ENCODE assay signal across 29 mouse cellular contexts in the genomic region with DNA sequence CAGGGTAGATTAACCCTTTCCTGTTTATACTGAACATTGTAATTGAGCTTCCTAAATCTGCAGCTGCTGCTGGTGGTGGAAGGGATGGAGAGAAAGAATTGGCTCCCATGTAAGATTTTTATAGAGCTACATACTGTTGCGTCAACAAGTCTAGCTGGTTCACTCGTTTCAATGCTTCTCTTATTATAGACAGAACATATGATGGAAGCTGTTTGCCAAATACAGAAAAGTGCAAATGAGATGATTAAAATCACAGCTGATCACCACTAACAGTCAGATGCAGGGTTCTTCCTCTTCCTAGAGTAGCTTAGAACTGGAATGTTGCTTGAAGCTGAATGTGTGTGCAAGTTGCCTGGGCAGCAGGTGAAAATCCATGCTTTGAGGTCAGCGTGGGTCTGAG.
DNase-seq lines count a peak whose midpoint lies in the region; ATAC-seq lines count a peak whose summit lies in the region.
"Had no signal": no experiment of that assay in that cellular context is flagged by ENCODE, and none has a peak within 500 bp of the region (broad histone marks: within the 10 kb centered on the region; RNA-seq: fewer than 3 reads in every experiment).

No protein-coding gene starts in this region.

- DNase-seq in forebrain, embryonic 11.5 days (ENCODE audit: low spot score), result no peak
- DNase-seq in frontal cortex, postnatal 14 days (ENCODE audit: low spot score in 2 of 2), result no peak
- no peak for DNase-seq in limb, embryonic 10.5 days (ENCODE audit: low spot score)
- peak; percentile 74 for DNase-seq in telencephalon, adult 2 months (ENCODE audit: low read depth, low spot score)
- no peak for DNase-seq in adrenal gland, postnatal 14 days
- DNase-seq: adrenal gland, adult 8-10 months; adrenal gland, postnatal 36 days; cerebellum, adult 11-12 months; cerebellum, adult 8-10 months; cerebellum, postnatal 10 days; cerebellum, postnatal 36 days; embryo, embryonic 11 days; gastrocnemius, postnatal 25 days; heart, adult 18-20 months; heart, postnatal 10 days; heart, postnatal 36 days; kidney, adult 11 months had no signal

- no peak for ATAC-seq in forebrain, embryonic 15.5 days (replicated peaks)
- no peak for ATAC-seq in forebrain, embryonic 11.5 days (replicated peaks; ENCODE audit: low FRiP score)
- peak; percentile 89 for ATAC-seq in frontal cortex, adult (ENCODE audit: low TSS enrichment)
- no peak for ATAC-seq in limb, embryonic 12.5 days (ENCODE audit: insufficient number of reproducible peaks, insufficient read depth, low FRiP score, low TSS enrichment, low read depth)
- ATAC-seq: activated CD4-positive, CD25-positive, alpha-beta regulatory T cell, adult 4 months; CD4-positive, CD25-positive, alpha-beta regulatory T cell, adult 4 months; hindbrain, embryonic 16.5 days; intestine, embryonic 15.5 days had no signal

- no peak overlapping the region for H3K4me3 ChIP-seq in forebrain, embryonic 15.5 days
- no peak overlapping the region for H3K4me3 ChIP-seq in forebrain, embryonic 11.5 days (ENCODE audit: low read depth, low read length)
- no peak overlapping the region for H3K4me3 ChIP-seq in limb, embryonic 12.5 days (replicated peaks)
- no peak overlapping the region for H3K4me3 ChIP-seq in limb, embryonic 10.5 days
- H3K4me3 ChIP-seq: embryonic facial prominence, embryonic 15.5 days; heart, embryonic 12.5 days; heart, embryonic 15.5 days; hindbrain, embryonic 10.5 days; hindbrain, embryonic 13.5 days; intestine, embryonic 15.5 days had no signal

- no peaks in the 10 kb centered on the region for H3K9me3 ChIP-seq in forebrain, embryonic 15.5 days
- no peaks in the 10 kb centered on the region for H3K9me3 ChIP-seq in forebrain, embryonic 11.5 days (ENCODE audit: control insufficient read depth, low read length)
- no peaks in the 10 kb centered on the region for H3K9me3 ChIP-seq in limb, embryonic 12.5 days
- no peaks in the 10 kb centered on the region for H3K9me3 ChIP-seq in limb, embryonic 10.5 days (replicated peaks)
- H3K9me3 ChIP-seq: embryonic facial prominence, embryonic 15.5 days; heart, embryonic 12.5 days; heart, embryonic 15.5 days; hindbrain, embryonic 10.5 days; hindbrain, embryonic 13.5 days; intestine, embryonic 15.5 days had no signal

- H3K9ac ChIP-seq in forebrain, embryonic 15.5 days (replicated peaks), result no peak overlapping the region
- no peak overlapping the region for H3K9ac ChIP-seq in forebrain, embryonic 11.5 days (ENCODE audit: low read length)
- no peak overlapping the region for H3K9ac ChIP-seq in limb, embryonic 12.5 days (replicated peaks)
- H3K9ac ChIP-seq: embryonic facial prominence, embryonic 15.5 days; heart, embryonic 12.5 days; heart, embryonic 15.5 days; hindbrain, embryonic 13.5 days; intestine, embryonic 15.5 days had no signal

- no peaks in the 10 kb centered on the region for H3K27me3 ChIP-seq in forebrain, embryonic 15.5 days
- H3K27me3 ChIP-seq in forebrain, embryonic 11.5 days (ENCODE audit: control insufficient read depth, insufficient read depth, low read length), result no peaks in the 10 kb centered on the region
- no peaks in the 10 kb centered on the region for H3K27me3 ChIP-seq in limb, embryonic 12.5 days
- peaks cover 21% of the 10 kb centered on the region for H3K27me3 ChIP-seq in limb, embryonic 10.5 days (ENCODE audit: low read depth, poor library complexity, severe bottlenecking)
- H3K27me3 ChIP-seq: embryonic facial prominence, embryonic 15.5 days; heart, embryonic 15.5 days; hindbrain, embryonic 13.5 days; intestine, embryonic 15.5 days had no signal

- H3K27ac ChIP-seq in forebrain, embryonic 15.5 days (replicated peaks), result peak overlapping the region; percentile 35; the same call in 1 of the 2 replicates
- H3K27ac ChIP-seq in forebrain, embryonic 11.5 days (ENCODE audit: low read depth, low read length), result no peak overlapping the region
- peak overlapping the region; percentile 42; the same call in 1 of the 2 replicates for H3K27ac ChIP-seq in limb, embryonic 12.5 days
- H3K27ac ChIP-seq in limb, embryonic 10.5 days, result no peak overlapping the region
- H3K27ac ChIP-seq: embryonic facial prominence, embryonic 15.5 days; heart, embryonic 15.5 days; hindbrain, embryonic 13.5 days; intestine, embryonic 15.5 days had no signal

- peaks cover 6% of the 10 kb centered on the region; the same call in 1 of the 2 replicates for H3K4me1 ChIP-seq in forebrain, embryonic 15.5 days
- no peaks in the 10 kb centered on the region; the same call in 1 of the 2 replicates for H3K4me1 ChIP-seq in forebrain, embryonic 11.5 days (replicated peaks; ENCODE audit: control insufficient read depth, insufficient read depth, low read length)
- H3K4me1 ChIP-seq in limb, embryonic 12.5 days (replicated peaks), result peaks cover 53% of the 10 kb centered on the region
- peaks cover 38% of the 10 kb centered on the region for H3K4me1 ChIP-seq in limb, embryonic 10.5 days

- H3K36me3 ChIP-seq in forebrain, embryonic 15.5 days, result no peaks in the 10 kb centered on the region
- H3K36me3 ChIP-seq in forebrain, embryonic 11.5 days (ENCODE audit: control insufficient read depth, insufficient read depth, low read length), result no peaks in the 10 kb centered on the region
- H3K36me3 ChIP-seq in limb, embryonic 12.5 days, result no peaks in the 10 kb centered on the region
- no peaks in the 10 kb centered on the region for H3K36me3 ChIP-seq in limb, embryonic 10.5 days
- H3K36me3 ChIP-seq: embryonic facial prominence, embryonic 15.5 days; heart, embryonic 12.5 days; heart, embryonic 15.5 days; hindbrain, embryonic 10.5 days; hindbrain, embryonic 13.5 days; intestine, embryonic 15.5 days had no signal

- no peak overlapping the region for H3K4me2 ChIP-seq in forebrain, embryonic 15.5 days (replicated peaks)
- no peak overlapping the region for H3K4me2 ChIP-seq in forebrain, embryonic 11.5 days (ENCODE audit: low read depth, low read length, severe bottlenecking)
- H3K4me2 ChIP-seq in limb, embryonic 12.5 days, result no peak overlapping the region
- H3K4me2 ChIP-seq: embryonic facial prominence, embryonic 15.5 days; heart, embryonic 12.5 days; heart, embryonic 15.5 days; hindbrain, embryonic 13.5 days; intestine, embryonic 15.5 days had no signal

- WGBS in forebrain, embryonic 15.5 days, result 61% methylated on average over 3 of the region's 3 CpGs
- 81% methylated on average over 3 of the region's 3 CpGs for WGBS in forebrain, embryonic 11.5 days
- WGBS in limb, embryonic 12.5 days, result 59% methylated on average over 3 of the region's 3 CpGs
- 87% methylated on average over 3 of the region's 3 CpGs for WGBS in limb, embryonic 10.5 days

Comparison
In these comparisons a context has a peak if more than half of its experiments do, and no peak if none do; other contexts are left out.
1. H3K27ac ChIP-seq: peak in forebrain, embryonic 15.5 days (single experiment) and limb, embryonic 12.5 days (single experiment); none in forebrain, embryonic 11.5 days (single experiment) and limb, embryonic 10.5 days (single experiment).